Mouse (Mus musculus): ENCODE data around the gene Lpp.

DNA sequence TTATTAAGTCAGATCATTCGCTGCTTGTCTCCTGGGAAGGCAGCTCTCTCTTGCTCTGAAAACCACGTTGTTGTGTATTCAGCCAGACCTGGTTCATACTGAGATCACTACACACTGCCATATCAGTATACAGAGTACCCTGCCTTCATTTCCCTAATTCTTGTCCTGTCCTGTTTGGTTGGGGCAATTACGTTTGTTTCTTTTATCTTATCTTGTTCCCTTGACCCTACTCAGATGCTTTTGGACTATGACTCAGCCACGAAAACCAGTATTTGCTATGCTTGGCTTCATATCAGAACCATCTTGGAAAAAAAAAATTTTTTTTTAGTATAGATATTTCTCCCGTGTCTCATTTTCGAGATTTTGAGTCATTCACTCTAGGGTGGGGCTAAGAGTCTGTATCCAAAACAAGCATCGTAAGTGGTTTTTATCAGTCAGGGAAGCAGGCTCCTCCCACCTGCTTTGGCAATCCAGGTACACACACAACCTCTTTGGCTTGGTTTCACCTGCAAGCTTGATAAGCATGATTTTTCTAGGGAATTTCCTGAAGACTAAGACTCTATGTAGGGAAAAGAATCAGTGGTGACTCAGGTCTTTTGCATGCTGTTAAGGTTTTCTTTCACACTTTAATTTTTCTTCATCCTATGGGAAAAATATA lies 29.1 kb upstream of the Lpp start:
- no peak for TF ChIP-seq GATA1 (IDR thresholded peaks at IDR 0.05; ENCODE audit: borderline replicate concordance, low read length)
- TF ChIP-seq FLI1 (IDR thresholded peaks at IDR 0.05; ENCODE audit: low read length): no peak

All from megakaryocyte, embryonic 14.5 days (primary cell).